Mouse (Mus musculus): ENCODE data around the gene Art2b. TPM values are rescaled to one million over a fixed set of nuclear protein-coding genes. Genes with fewer than 3 reads are reported as not detected.
"Not testable (repeated sequence)": the region's sequence is repeated elsewhere in the genome, so short reads cannot be mapped to it uniquely, and the experiment has no call there.

Art2b gene
- polyA plus RNA-seq, 1 experiment from 2014 or later = 0.07 TPM

DNA sequence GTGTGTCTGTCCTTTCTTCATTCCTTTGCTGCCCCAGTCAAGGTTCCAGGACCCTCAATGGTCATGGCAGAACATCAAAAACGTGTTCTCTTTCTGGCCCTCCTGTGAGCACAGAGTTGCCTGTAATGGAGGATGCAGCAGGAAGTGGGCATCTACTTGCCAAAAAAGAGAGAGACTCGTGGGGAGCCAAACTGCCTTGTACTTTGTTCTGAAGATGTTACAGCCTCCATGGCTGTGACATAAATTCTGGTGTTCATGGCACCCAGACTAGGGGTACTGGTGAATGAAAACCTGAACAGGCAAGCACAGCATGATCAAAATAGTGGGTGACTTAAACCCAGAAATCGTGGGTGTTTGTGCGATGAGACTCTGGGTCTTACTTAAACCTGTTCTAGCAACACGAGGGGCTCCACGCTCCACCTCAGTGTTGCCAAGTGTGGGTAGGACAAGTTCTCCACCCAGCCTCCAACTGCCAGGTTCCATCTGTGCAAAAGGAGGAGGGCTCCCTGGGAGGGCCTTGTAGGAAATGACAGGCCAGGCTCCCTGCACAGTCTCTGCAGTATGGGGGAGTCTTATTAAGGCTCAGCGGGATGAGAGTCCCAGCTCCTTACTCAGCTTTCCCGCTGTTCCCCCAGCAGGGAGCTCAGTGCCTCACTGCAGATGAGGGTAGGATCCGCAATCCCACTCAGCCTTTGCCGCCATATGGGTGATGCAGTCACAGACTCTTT lies 32.2 kb upstream of the Art2b start:
- Histone ChIP-seq H3K4me1 (ENCODE audit: control insufficient read depth, insufficient read depth, low read length) (peaks cover 8% of the 10 kb centered on the region; the same call in 1 of the 2 replicates), H3K9ac (ENCODE audit: low read length) (no peak overlapping the region), H3K27ac (ENCODE audit: low read length) (no peak overlapping the region), H3K27me3 (ENCODE audit: control insufficient read depth, insufficient read depth, low read length) (no peaks in the 10 kb centered on the region), H3K9me3 (replicated peaks; ENCODE audit: control insufficient read depth, low read length) (no peaks in the 10 kb centered on the region), H3K4me3 (ENCODE audit: low read length) (no peak overlapping the region), H3K4me2 (ENCODE audit: low read depth, low read length) (no peak overlapping the region), H3K36me3 (ENCODE audit: control insufficient read depth, insufficient read depth) (no peaks in the 10 kb centered on the region)
- WGBS = 73% methylated on average over 10 of the region's 10 CpGs
- no peak for ATAC-seq (replicated peaks; ENCODE audit: extremely low read depth, insufficient read depth, low FRiP score)

DNA sequence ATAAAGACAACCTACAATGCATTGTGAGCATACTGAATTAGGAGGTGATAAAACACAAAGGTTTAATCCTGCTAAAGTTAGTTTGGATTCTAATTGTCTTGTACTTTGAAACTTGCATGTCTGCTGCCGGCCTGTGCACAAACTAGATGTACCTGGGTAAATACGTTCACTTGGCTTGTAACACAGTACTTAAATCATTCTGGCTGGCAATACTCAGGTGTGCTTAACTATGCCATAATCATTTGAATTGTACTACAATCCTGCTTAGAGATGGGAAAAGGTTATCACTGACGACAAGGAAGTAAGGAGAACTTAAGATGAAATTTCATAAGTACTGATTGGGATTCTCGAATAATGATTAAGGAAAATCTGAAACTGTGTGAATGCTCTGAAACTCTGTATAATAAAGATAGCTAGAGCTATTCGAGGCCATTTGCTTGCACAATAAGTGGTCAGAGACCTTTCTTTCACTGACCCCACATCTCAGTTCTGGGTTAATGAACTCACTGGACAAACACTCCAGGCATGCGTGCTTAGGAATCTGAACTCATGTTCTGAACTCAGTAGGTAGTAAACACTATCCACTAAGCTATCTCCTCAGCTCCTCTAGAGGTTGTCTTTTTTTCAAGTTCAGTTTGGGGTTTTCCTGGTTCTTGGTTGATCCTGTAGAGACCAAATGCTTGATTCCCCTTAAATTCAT lies 30.9 kb upstream of the Art2b start:
- Histone ChIP-seq H3K27ac (ENCODE audit: low read length) (no peak overlapping the region), H3K4me1 (ENCODE audit: control insufficient read depth, insufficient read depth, low read length) (peaks cover 8% of the 10 kb centered on the region; the same call in 1 of the 2 replicates), H3K9me3 (replicated peaks; ENCODE audit: control insufficient read depth, low read length) (no peaks in the 10 kb centered on the region), H3K4me3 (ENCODE audit: low read length) (no peak overlapping the region), H3K4me2 (ENCODE audit: low read depth, low read length) (no peak overlapping the region), H3K9ac (ENCODE audit: low read length) (no peak overlapping the region), H3K36me3 (ENCODE audit: control insufficient read depth, insufficient read depth) (no peaks in the 10 kb centered on the region), H3K27me3 (ENCODE audit: control insufficient read depth, insufficient read depth, low read length) (no peaks in the 10 kb centered on the region)
- no peak for ATAC-seq (replicated peaks; ENCODE audit: extremely low read depth, insufficient read depth, low FRiP score)
- 69% methylated on average over 6 of the region's 6 CpGs for WGBS

DNA sequence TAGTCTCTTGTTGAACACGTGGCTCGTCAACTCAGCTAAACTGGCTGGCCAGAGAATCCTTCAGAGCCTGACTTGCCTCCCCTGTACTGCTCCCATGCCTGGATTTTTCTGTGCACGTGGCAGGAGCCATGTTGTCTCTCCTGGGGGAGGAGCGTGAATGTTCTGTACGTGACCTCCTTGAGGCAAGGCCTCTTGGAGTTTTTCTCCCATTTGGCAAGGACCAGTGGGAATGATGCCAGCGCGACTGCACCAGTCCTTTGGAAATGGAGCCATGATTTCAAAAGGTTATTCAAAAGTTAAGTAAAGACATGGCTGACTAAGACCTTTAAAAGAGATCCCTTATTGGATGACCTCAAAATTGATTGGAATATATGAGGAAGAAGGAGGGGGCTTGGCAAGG lies 30.0 kb upstream of the Art2b start:
- Histone ChIP-seq H3K27ac (ENCODE audit: low read length) (no peak overlapping the region), H3K4me3 (ENCODE audit: low read length) (no peak overlapping the region), H3K27me3 (ENCODE audit: control insufficient read depth, insufficient read depth, low read length) (no peaks in the 10 kb centered on the region), H3K4me2 (ENCODE audit: low read depth, low read length) (no peak overlapping the region), H3K36me3 (ENCODE audit: control insufficient read depth, insufficient read depth) (no peaks in the 10 kb centered on the region), H3K9me3 (replicated peaks; ENCODE audit: control insufficient read depth, low read length) (no peaks in the 10 kb centered on the region), H3K9ac (ENCODE audit: low read length) (no peak overlapping the region), H3K4me1 (ENCODE audit: control insufficient read depth, insufficient read depth, low read length) (peaks cover 8% of the 10 kb centered on the region; the same call in 1 of the 2 replicates)
- no peak for ATAC-seq (replicated peaks; ENCODE audit: extremely low read depth, insufficient read depth, low FRiP score)
- 72% methylated on average over 7 of the region's 7 CpGs for WGBS

DNA sequence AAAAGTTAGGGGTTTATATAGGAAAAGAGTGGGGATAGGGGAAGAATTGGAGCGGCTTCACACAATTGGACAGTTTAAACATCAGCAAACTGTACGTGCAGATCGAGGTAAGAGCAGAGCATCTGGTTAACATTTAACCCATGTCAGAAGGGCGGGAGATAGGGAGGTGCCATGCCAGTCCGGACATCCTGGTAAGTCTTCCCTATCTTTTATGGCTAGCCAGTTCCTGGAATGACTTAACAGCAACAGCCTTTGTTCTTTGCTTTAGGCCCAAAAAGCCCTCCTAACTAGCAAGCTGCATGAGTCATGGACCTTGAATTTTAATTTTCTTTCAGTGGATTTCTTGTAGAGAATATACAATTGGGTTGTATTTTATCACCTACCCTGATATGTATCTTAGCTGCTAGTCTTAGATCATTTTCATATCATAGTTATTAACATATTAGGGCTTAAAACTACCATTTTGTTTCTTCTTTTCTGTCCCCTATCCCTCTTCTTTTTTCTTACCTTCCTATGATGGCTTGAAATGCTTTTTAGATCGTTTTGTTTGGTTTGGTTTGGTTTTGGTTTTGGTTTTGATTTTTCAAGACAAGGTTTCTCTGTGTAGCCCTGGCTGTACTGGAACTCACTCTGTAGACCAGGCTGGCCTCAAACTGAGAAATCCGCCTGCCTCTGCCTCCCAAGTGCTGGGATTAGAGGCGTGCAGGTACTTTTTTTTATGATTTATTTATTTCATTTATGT lies 27.6 kb upstream of the Art2b start:
- not testable (repeated sequence) for H3K4me2 ChIP-seq (ENCODE audit: low read depth, low read length); H3K27me3 ChIP-seq (ENCODE audit: control insufficient read depth, insufficient read depth, low read length); H3K9ac ChIP-seq (ENCODE audit: low read length); H3K36me3 ChIP-seq (ENCODE audit: control insufficient read depth, insufficient read depth); H3K27ac ChIP-seq (ENCODE audit: low read length); ATAC-seq (replicated peaks; ENCODE audit: extremely low read depth, insufficient read depth, low FRiP score); H3K4me3 ChIP-seq (ENCODE audit: low read length); H3K9me3 ChIP-seq (replicated peaks; ENCODE audit: control insufficient read depth, low read length); H3K4me1 ChIP-seq (ENCODE audit: control insufficient read depth, insufficient read depth, low read length)
- WGBS = 72% methylated on average over 8 of the region's 8 CpGs

DNA sequence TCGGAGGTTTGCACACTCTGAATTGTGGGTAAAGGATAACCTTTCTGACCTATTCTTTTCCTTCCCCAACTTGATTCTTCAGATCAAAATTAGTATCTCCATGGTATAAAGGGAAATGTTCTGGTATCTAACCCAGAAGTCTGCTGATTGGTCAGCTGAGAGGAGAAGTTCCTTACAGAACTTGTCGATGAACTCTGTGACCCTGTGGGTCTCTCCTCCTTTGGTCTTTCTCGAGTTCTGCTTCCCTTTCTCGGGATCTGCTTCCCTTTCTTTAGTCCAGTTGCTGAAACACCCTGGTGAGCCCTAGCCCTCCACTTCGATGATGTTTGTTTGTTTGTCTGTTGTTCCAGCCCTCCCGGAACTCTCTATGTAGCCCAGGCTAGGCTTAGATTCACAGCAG lies 22.4 kb upstream of the Art2b start:
- Histone ChIP-seq H3K36me3 (ENCODE audit: control insufficient read depth, insufficient read depth) (no peaks in the 10 kb centered on the region), H3K4me3 (ENCODE audit: low read length) (no peak overlapping the region), H3K4me2 (ENCODE audit: low read depth, low read length) (no peak overlapping the region), H3K27me3 (ENCODE audit: control insufficient read depth, insufficient read depth, low read length) (no peaks in the 10 kb centered on the region; the same call in 1 of the 2 replicates), H3K9me3 (replicated peaks; ENCODE audit: control insufficient read depth, low read length) (no peaks in the 10 kb centered on the region), H3K4me1 (ENCODE audit: control insufficient read depth, insufficient read depth, low read length) (no peaks in the 10 kb centered on the region), H3K9ac (ENCODE audit: low read length) (no peak overlapping the region), H3K27ac (ENCODE audit: low read length) (no peak overlapping the region)
- no peak for ATAC-seq (replicated peaks; ENCODE audit: extremely low read depth, insufficient read depth, low FRiP score)
- 67% methylated on average over 6 of the region's 6 CpGs for WGBS

DNA sequence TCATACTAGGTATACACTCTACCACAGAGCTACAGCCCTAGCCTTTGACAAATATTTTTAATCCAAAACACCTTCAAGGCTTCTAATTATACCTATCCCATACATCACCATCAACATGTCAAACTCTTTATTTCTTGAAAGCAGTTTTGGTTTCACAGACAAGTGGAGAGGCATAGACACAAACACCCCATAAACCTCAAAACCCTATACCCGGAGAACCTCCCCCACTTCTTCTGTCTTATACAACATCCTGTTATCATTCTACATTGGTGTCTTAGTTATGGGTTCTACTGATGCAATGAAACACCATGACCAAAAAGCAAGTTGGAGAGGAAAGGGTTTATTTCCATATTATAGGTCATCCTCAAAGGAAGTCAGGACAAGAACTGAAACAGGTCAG lies 15.0 kb upstream of the Art2b start:
- Histone ChIP-seq H3K36me3 (ENCODE audit: control insufficient read depth, insufficient read depth) (no peaks in the 10 kb centered on the region), H3K9me3 (replicated peaks; ENCODE audit: control insufficient read depth, low read length) (no peaks in the 10 kb centered on the region), H3K4me2 (ENCODE audit: low read depth, low read length) (no peak overlapping the region), H3K27ac (ENCODE audit: low read length) (no peak overlapping the region), H3K4me3 (ENCODE audit: low read length) (no peak overlapping the region), H3K27me3 (ENCODE audit: control insufficient read depth, insufficient read depth, low read length) (no peaks in the 10 kb centered on the region), H3K9ac (ENCODE audit: low read length) (no peak overlapping the region), H3K4me1 (ENCODE audit: control insufficient read depth, insufficient read depth, low read length) (no peaks in the 10 kb centered on the region)
- 93% methylated on average over 1 of the region's 1 CpGs for WGBS
- no peak for ATAC-seq (replicated peaks; ENCODE audit: extremely low read depth, insufficient read depth, low FRiP score)

DNA sequence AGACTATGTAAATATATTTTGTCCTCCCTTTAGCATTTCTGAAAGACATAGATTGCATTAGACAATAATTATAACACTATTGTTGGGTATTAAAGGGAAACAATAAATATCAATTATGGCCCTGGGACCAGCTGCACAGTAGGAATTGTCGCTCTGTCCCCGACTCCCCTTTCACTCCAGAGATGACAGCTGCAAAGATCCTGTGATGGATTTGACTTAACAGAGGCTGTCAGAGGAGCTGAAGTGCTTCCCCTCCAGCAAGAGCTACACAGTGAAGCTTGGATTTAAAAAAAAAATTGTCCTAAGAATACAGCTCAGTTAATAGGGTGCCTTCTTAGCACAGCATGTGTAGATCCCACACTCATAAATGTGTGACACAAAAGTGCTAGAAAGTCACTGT lies 13.1 kb upstream of the Art2b start:
- H3K27ac ChIP-seq (ENCODE audit: low read length) = no peak overlapping the region
- H3K36me3 ChIP-seq (ENCODE audit: control insufficient read depth, insufficient read depth) = no peaks in the 10 kb centered on the region
- no peak overlapping the region for H3K4me2 ChIP-seq (ENCODE audit: low read depth, low read length)
- no peak overlapping the region for H3K4me3 ChIP-seq (ENCODE audit: low read length)
- no peaks in the 10 kb centered on the region for H3K4me1 ChIP-seq (ENCODE audit: control insufficient read depth, insufficient read depth, low read length)
- H3K9me3 ChIP-seq (replicated peaks; ENCODE audit: control insufficient read depth, low read length) = no peaks in the 10 kb centered on the region
- H3K27me3 ChIP-seq (ENCODE audit: control insufficient read depth, insufficient read depth, low read length) = no peaks in the 10 kb centered on the region
- WGBS = 59% methylated on average over 2 of the region's 2 CpGs
- no peak overlapping the region for H3K9ac ChIP-seq (ENCODE audit: low read length)
- ATAC-seq (replicated peaks; ENCODE audit: extremely low read depth, insufficient read depth, low FRiP score) = no peak

DNA sequence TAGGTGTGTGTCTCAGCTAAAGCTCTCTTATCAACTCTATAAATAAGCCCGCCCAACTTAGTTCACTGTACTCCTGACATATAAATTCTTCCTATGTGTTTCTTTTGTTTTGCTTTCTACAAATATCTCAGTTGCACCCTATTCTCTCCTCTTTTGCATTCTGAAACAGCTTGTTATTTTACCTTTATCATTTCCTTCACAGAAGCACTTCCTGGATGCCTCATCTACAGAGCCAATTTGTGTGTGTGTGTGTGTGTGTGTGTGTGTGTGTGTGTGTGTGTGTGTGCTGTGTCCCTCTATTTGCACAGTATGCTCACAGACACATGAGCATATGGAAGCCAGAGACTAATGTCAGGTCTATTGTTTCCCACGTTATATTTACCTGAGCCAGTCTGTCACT lies 9.6 kb upstream of the Art2b start:
- H3K27me3 ChIP-seq (ENCODE audit: control insufficient read depth, insufficient read depth, low read length) = no peaks in the 10 kb centered on the region
- no peaks in the 10 kb centered on the region for H3K9me3 ChIP-seq (replicated peaks; ENCODE audit: control insufficient read depth, low read length)
- 52% methylated on average over 2 of the region's 2 CpGs for WGBS
- H3K36me3 ChIP-seq (ENCODE audit: control insufficient read depth, insufficient read depth) = no peaks in the 10 kb centered on the region
- H3K4me3 ChIP-seq (ENCODE audit: low read length) = no peak overlapping the region
- H3K4me2 ChIP-seq (ENCODE audit: low read depth, low read length) = no peak overlapping the region
- no peak for ATAC-seq (replicated peaks; ENCODE audit: extremely low read depth, insufficient read depth, low FRiP score)
- H3K9ac ChIP-seq (ENCODE audit: low read length) = no peak overlapping the region
- H3K27ac ChIP-seq (ENCODE audit: low read length) = no peak overlapping the region
- no peaks in the 10 kb centered on the region for H3K4me1 ChIP-seq (ENCODE audit: control insufficient read depth, insufficient read depth, low read length)

DNA sequence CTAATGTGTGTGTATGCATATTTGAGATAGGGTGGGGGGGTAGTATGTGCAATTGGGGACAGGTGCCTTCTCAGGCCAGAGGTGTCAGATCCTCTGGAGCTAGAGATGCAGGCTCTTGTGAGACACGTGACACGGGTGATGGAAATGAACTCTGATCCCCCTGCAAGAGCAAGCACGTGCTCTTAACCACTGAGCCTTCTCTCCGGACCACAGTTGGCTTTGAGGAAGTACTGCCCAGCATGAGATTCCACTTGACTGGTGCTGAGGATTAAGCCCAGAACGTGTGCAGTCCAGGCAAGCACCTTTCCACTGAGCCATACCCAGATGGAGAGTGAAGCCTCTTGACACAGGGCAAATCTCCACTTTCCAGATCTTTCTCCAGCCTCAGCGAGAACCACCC lies 1.1 kb downstream of the Art2b start:
- not testable (repeated sequence) for H3K4me3 ChIP-seq (ENCODE audit: low read length); ATAC-seq (replicated peaks; ENCODE audit: extremely low read depth, insufficient read depth, low FRiP score); H3K36me3 ChIP-seq (ENCODE audit: control insufficient read depth, insufficient read depth); H3K27ac ChIP-seq (ENCODE audit: low read length); H3K4me2 ChIP-seq (ENCODE audit: low read depth, low read length); H3K9ac ChIP-seq (ENCODE audit: low read length); H3K4me1 ChIP-seq (ENCODE audit: control insufficient read depth, insufficient read depth, low read length); H3K27me3 ChIP-seq (ENCODE audit: control insufficient read depth, insufficient read depth, low read length); H3K9me3 ChIP-seq (replicated peaks; ENCODE audit: control insufficient read depth, low read length)
- WGBS = 58% methylated on average over 6 of the region's 6 CpGs

Data from heart, embryonic 16.5 days (tissue).